Mouse (Mus musculus): ENCODE measurements around the gene Mylk4.

DNA sequence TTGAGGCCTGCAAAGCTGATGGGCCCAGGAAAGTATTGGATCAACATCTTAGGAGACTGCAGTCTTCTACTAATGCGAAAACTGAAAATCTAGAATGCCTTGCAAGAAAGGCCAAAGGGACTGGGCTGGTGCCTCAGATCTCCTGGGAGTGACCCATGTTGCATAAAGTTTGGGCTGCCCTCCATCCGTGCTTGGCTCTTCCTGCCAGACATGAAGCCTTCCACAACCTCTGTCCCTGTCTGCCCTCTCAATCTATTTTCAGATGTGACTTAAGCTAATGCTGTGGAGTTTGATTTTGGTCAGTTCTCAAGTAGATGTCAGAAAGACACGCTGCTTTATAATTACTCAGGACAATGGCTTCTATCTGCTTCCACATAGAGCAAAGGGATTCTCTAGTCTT, 20.6 kb downstream of the Mylk4 start:
- no peak for TF ChIP-seq CTCF (IDR thresholded peaks at IDR 0.05; ENCODE audit: low read depth)
- TF ChIP-seq EP300 (IDR thresholded peaks at IDR 0.05; ENCODE audit: low read depth) = no peak
